Mouse (Mus musculus) left cerebral cortex, adult 2 months (tissue): ENCODE data around the gene Eva1b. TPM values are rescaled to one million over a fixed set of nuclear protein-coding genes. Genes with fewer than 3 reads are reported as not detected.

Source experiments
- DNase-seq, 2 experiments: peaks; one replicate each; pipeline ENCODE4 v3.0.0; 2021 to 2022; ENCODE audit warnings: low spot score in 2 of 2, mixed read lengths in 1 of 2; ENCODE audit errors: extremely low spot score in 1 of 2
- H3K27ac ChIP-seq: fragments of 200-600 bp; 2 replicates; pipeline ENCODE4 v1.8.1; 2022
- H3K4me3 ChIP-seq: fragments of 200-600 bp; 2 replicates; pipeline ENCODE4 v1.8.1; 2022
- CTCF ChIP-seq: fragments of 200-600 bp; IDR thresholded peaks from 2 replicates; pipeline ENCODE4 v1.8.1; 2022; ENCODE audit warnings: antibody characterized with exemption, mild to moderate bottlenecking, moderate library complexity
- intact Hi-C: fragments of 180-260 bp; cut with DNase I; formaldehyde crosslinking; loops from one replicate; pipeline ENCODE4 v1.15.1; 2025
- long read RNA-seq, 2 experiments: library from polyadenylated mRNA; stranded (forward); transcript quantifications; one replicate each; pipeline ENCODE4 v2.0.0; 2021; ENCODE audit warnings: borderline mapping rate in 2 of 2
- total RNA-seq, 2 experiments: library from RNA; stranded (reverse); gene quantifications; 2 replicates each; pipeline ENCODE4 v1.2.3; 2021

The Eva1b gene
- total RNA-seq = 1 to 10 TPM; 3.1 to 3.8 TPM
- long read RNA-seq, experiment 1, partial matches to known transcripts = 0 of 2 reads
- long read RNA-seq, experiment 1, other reads (novel, unspliced or antisense) = 0 of 2 reads
- long read RNA-seq, experiment 2 = 0 reads

DNA sequence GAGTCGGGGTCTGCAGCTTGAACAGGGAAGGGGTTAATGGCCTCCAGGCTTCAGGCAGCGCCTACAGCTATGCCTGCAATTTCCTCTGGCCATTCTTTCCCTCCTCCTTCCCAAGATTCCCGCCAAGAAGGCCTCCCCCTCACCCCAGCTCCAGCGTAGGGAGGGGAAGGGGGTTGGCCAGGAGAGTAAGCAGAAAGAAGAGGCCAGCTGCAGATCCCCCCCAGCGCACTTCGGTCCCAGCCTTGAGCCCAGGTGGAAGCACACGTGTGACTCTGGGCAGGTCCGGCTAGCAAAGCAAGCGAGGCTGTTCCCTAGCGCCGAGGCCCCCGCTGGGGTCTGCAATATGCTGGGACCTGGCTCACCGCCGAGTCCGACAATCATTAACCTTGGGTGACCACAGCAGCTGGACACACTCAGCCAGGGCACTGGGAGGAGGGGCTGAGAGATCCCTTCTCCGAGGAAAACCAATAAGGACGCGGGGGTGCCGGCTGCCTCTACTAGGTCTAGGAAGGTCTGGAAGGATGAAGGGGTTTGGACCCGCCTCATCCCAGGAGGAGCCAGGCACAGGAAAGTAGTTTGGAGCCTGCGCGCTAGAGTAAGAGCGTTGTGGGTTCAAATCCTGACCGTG, at the start of gene Eva1b:
Gene Eva1b (plus strand): TSS at position 212 of the 628 bp plus-strand sequence.
- TF ChIP-seq CTCF = no peak
- peak within 1 kb of the TSS; percentile 47 for H3K27ac ChIP-seq
- intact Hi-C loops = no loop called here
- peak within 1 kb of the TSS; percentile 45 for H3K4me3 ChIP-seq
- DNase-seq = no peak

DNA sequence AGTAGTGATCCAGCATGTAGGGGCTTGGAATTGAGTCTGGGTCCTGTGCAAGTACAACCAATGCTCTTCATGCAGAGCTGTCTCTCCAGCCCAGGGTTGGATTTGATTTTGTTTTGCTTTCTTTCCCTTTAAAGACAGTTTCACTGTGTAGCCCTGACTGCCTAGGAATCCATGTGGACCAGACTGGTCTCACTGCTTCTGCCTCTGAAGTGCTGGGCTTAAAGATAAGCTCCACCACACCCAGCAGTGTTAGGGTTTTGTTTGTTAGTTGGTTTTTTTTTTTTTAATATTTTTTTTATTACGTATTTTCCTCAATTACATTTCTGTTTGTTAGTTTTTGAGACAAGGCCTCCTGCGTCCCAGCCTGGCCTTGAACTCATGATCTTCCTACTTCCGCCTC, 48.2 kb upstream of the Eva1b start:
- peak overlapping the region; percentile 56; the same call in 1 of the 2 replicates for H3K27ac ChIP-seq
- no peak overlapping the region for H3K4me3 ChIP-seq
- intact Hi-C loops = no loop called here
- no peak for TF ChIP-seq CTCF
- no peak for DNase-seq

DNA sequence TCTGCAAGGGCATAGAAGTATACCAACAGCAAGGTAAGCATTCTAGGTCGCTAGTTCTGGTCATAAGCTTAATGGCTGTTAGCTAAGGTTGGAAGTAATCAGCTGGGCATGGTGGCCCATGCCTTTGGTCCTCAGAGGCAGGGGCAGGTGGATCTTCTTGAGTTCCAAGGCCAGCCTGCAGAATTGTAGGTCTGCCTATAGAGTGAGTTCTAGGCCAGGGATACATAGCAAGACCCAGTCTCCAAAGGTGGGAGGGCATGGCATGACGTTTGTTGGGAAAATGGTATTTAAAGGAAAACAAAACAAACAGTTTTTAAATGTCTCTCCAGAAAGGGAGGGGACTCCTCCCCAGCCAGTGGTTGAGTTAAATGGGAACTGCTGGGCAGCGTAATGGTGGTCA, 46.8 kb upstream of the Eva1b start:
- peak overlapping the region; percentile 19; the same call in 1 of the 2 replicates for H3K27ac ChIP-seq
- DNase-seq = no peak
- no peak overlapping the region for H3K4me3 ChIP-seq
- no peak for TF ChIP-seq CTCF
- intact Hi-C loops = loop anchor here (5.0 kb wide), 1 partner anchor 152 kb away; no protein-coding TSS in a partner anchor

DNA sequence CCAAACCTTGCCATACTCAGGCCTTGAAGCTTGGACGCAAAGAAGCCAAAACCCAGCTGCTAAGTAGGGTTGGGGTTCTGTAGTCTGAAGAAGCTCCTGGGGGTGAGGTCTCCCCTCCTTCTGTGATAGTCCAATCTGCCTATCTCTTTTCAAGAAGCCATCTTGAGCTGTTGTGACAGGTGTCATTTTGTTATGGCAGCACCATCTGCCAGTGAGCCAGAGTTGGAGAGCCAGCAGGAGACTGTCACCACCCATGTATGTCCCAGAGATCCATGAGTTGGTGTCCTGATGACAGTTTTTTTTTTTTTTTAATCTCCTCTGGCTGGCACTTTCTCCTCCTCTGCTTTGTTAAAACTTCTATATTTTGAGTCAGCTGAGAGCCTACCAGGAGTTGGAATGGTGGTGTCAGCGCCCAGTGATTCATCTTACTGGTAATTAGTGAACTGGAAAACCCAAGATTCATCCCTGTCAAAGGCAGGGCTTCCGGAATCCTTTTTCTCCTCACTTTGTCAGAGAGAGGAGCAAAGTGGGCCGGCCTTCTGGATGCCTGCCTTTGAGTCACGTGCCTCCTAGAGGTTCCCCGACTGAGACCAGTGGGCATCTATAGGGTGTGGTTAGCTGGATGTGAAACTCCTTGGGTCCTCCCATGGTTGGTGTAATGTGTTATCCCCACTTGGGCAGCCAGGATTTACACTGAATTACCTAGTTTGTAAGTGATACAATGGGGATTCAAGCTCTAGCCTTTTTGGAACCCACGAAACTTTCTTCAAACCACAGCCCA, 45.3 kb upstream of the Eva1b start:
- H3K27ac ChIP-seq = peak overlapping the region; percentile 93
- no peak for TF ChIP-seq CTCF
- intact Hi-C loops = loop anchor here (5.0 kb wide), 1 partner anchor 150 kb away; no protein-coding TSS in a partner anchor
- DNase-seq = peak; percentile 38 to 52
- H3K4me3 ChIP-seq = no peak overlapping the region; the same call in 1 of the 2 replicates

DNA sequence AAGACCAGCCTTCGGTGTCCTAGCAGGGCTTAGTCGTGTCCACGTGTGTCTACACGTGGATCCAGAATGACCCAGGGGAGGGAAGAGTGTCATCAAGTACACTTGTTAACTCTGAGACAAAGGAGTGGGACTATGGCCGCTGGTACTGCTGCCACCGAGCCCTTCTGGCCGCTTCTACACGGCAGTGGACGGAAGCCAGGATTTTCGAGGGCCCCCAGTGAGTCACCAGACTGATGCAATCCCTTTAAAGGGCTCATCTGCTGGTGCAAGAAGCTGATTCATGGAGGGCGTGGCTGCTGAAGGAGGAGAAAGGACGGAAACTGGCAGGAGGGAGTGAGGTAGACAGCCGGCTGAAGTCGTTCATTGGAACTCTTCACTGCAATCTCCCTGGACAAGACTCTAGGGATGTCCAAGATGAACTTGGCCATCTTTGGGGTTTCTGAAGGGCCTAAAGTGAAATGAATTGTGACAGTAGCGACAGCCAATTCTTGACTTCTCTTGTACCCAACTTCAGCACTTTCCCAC, 44.4 kb upstream of the Eva1b start:
- no peak for TF ChIP-seq CTCF
- peak; percentile 83 to 86 for DNase-seq
- peak overlapping the region; percentile 93 for H3K27ac ChIP-seq
- peak overlapping the region; percentile 99 for H3K4me3 ChIP-seq
- intact Hi-C loops = loop anchor here (5.0 kb wide), 1 partner anchor 149 kb away; no protein-coding TSS in a partner anchor

DNA sequence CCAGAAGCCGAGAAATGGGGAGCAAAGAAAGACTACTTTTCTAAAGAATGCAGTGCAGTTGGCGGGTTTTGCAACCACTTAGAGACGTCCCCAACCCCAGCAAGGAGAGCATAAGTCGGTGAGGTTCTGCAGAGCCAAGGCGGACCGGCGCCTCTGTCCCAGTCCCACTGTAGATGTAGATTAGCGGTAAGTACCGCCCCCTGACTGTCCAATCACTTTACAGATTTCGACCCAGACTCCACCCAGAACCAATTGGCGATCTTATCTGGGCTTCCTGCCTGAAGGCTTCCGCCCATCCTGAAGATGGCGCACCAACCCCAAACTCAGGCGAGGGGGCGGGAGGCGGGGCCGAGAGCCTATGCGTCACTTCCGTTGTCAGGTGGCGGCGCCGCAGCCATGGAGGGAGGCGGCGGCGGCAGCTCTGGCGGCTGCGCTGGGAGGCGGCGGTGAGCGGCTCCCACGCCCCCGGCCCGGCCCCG, 43.9 kb upstream of the Eva1b start, which contains the start of gene Stk40:
Gene Stk40 (plus strand): TSS at position 368 of the 479 bp plus-strand sequence.
- Histone ChIP-seq H3K27ac (peak within 1 kb of the TSS; percentile 95), H3K4me3 (peak within 1 kb of the TSS; percentile 99)
- DNase-seq = peak; percentile 94 to 95
- TF ChIP-seq CTCF = peak; percentile 77
- intact Hi-C loops = loop anchor here (5.0 kb wide), 1 partner anchor 149 kb away; no protein-coding TSS in a partner anchor

DNA sequence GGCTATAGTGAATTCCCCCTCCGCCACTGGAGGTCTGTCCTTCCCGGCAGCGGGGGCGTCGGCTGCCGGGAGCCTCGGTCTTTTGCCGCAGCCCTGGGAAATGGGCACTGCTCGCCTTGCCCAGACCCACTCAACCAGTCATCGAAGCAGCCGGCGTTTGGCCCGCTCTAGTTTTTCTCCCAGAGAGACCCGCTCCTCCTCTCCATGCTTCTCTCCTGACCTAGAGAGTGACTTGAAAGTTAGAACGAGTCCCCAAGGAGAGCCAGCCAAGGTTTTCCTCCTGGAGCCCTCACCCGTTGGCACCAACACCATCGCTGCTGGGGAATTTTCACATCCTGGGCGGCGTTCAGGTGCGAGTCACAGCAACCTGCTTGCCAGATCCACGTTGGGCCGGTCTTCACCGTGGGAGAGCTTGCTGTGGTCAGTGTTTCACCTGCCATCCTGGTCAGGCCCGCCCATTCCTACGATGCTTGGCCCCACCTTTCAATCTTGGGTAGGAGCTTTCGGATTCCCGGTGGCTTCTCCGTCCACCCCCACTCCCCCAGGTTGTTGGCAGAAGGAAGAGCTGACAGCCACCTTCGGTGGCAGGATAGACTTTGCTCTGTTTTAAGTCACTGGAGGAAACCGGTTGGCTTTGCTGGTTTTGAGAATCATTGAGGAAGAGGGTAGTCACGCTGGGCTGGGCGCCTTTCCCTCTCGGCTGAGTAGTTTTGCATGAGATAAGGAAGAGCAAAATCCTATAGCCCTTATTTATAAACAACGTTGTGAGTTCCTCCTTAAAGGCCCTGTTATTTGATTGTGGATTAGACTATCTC, 43.1 kb upstream of the Eva1b start:
- H3K4me3 ChIP-seq = peak overlapping the region; percentile 99
- no peak for TF ChIP-seq CTCF
- intact Hi-C loops = loop anchor here (5.0 kb wide), 1 partner anchor 148 kb away; no protein-coding TSS in a partner anchor

DNA sequence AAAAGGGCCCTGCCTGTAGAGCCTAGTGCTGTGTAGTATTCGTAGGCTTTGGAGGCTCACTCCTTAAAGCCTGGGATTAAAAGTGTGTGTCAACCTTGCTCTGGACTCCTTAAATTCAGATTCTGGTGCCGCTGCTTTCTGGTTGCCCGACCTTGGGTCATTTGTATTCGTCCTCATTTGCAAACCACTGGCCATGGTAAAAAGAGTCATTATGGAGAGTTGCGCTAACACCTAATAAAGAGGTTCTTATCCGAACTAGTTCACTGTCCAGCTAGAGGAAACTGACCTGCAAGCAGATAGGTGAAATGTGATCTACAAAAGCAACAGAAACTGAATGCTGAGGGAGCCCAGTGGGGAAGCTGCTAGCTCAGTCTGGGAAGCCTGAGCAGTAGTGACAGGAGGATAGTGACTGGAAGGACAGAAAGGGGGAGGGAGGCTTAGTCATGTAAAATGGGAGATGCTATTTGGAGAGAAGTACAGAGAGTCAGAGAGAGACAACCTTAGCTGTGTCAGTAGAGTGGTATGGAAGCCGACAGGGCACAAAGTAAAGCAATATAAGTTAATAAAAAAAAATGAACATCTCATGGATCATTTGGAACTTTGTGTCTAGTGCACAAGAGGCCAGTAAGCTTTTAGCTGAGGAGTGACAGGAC, 42.3 kb upstream of the Eva1b start:
- TF ChIP-seq CTCF = no peak
- no peak for DNase-seq
- intact Hi-C loops = no loop called here
- peak overlapping the region; percentile 99 for H3K4me3 ChIP-seq
- H3K27ac ChIP-seq = peak overlapping the region; percentile 95

More for the DNA sequence above, 43.1 kb upstream of the Eva1b start:
- peak overlapping the region; percentile 95 for H3K27ac ChIP-seq
- DNase-seq = peak; percentile 35 to 37

DNA sequence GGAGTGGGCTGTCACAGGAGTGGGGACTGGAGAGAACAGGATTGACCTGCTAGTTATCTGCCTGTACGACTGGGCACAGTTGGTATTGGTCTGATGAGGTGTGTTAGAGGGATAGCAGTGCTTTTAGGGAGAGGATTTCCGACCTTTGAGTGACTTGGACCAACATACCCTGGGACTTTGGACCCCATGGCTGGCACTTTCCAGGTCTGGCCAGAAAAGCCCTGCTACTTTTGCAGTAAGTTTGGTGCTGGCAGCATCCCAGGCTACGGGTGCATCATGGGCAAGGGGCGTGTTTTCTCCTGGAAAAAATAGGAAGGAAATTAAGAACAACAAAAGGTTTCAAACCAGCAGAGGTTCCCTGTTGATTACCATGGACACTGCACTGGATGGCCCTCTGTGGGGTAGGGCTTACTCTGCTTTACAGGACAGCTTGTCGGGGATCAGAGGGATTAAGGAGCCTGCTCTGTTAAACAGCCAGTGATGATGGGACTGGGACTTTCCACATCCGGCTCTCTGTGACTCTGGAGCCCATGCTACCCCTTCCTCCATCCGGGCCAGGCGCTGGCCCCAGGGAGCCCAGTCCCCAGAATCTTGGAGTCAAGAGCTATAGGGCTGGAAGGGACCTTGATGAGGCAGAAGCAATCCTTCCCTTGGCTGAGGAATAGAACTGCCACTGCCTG, 39.3 kb upstream of the Eva1b start:
- DNase-seq = no peak
- H3K27ac ChIP-seq = peak overlapping the region; percentile 24; the same call in 1 of the 2 replicates
- no peak overlapping the region for H3K4me3 ChIP-seq
- TF ChIP-seq CTCF = no peak
- intact Hi-C loops = no loop called here
